Mouse (Mus musculus) MEL (cell line): ENCODE measurements around the gene Sult2b1.

Source experiments
- CHD2 ChIP-seq: IDR thresholded peaks from 2 replicates; pipeline ENCODE4 v1.6.1; 2011; ENCODE audit warnings: low read length, improper control_type of control experiment
- CTCF ChIP-seq, 3 experiments: IDR thresholded peaks in 2 of 3; conservative IDR thresholded peaks in 1 of 3; 2 replicates each; pipeline ENCODE4 v1.5.1; 2011 to 2012; ENCODE audit warnings: low read length in 3 of 3, low read depth in 2 of 3, mild to moderate bottlenecking in 2 of 3, improper control_type of control experiment in 1 of 3, inconsistent platforms in 1 of 3, mixed read lengths in 1 of 3, moderate library complexity in 1 of 3; ENCODE audit not compliant: control insufficient read depth in 1 of 3, insufficient read depth in 1 of 3, poor library complexity in 1 of 3, severe bottlenecking in 1 of 3
- EP300 ChIP-seq, 2 experiments: IDR thresholded peaks; 2 replicates each; pipeline ENCODE4 v1.6.1; 2011; ENCODE audit warnings: improper control_type of control experiment in 2 of 2, low read length in 2 of 2, low read depth in 1 of 2, mild to moderate bottlenecking in 1 of 2
- MAFK ChIP-seq: IDR thresholded peaks from 2 replicates; pipeline ENCODE4 v1.6.1; 2011; ENCODE audit warnings: low read depth, mild to moderate bottlenecking, low read length, improper control_type of control experiment, borderline replicate concordance
- MAZ ChIP-seq: IDR thresholded peaks from 2 replicates; pipeline ENCODE4 v1.6.1; 2012; ENCODE audit warnings: low read depth, mild to moderate bottlenecking, inconsistent platforms, low read length, improper control_type of control experiment
- MXI1 ChIP-seq: IDR thresholded peaks from 2 replicates; pipeline ENCODE4 v1.6.1; 2011; ENCODE audit warnings: mild to moderate bottlenecking, low read depth, low read length, improper control_type of control experiment
- POLR2A ChIP-seq, 2 experiments: IDR thresholded peaks; 2 replicates each; pipeline ENCODE4 v1.6.1; 2011 to 2012; ENCODE audit warnings: low read length in 2 of 2, mild to moderate bottlenecking in 2 of 2, control low read depth in 1 of 2, improper control_type of control experiment in 1 of 2, low read depth in 1 of 2, moderate library complexity in 1 of 2; ENCODE audit not compliant: control insufficient read depth in 1 of 2, insufficient read depth in 1 of 2, poor library complexity in 1 of 2
- ZKSCAN1 ChIP-seq: IDR thresholded peaks from 2 replicates; pipeline ENCODE4 v1.6.1; 2012; ENCODE audit warnings: low read depth, mild to moderate bottlenecking, inconsistent platforms, low read length, improper control_type of control experiment, moderate library complexity

GRCm38 (mm10) chr7:45689800-45690199 lies 94.7 kb downstream of the Sult2b1 start:
- TF ChIP-seq ZKSCAN1: no peak
- no peak for TF ChIP-seq EP300 (IDR thresholded peaks at IDR 0.05; ENCODE audit: low read depth in 1 of 2, low read length in 2 of 2)
- TF ChIP-seq MAFK: no peak
- no peak for TF ChIP-seq MXI1
- no peak for TF ChIP-seq CTCF (IDR thresholded peaks at IDR 0.05 in 2 of 3, conservative IDR thresholded peaks at IDR 0.05 in 1 of 3; ENCODE audit: control insufficient read depth in 1 of 3, insufficient read depth in 1 of 3, low read depth in 2 of 3, low read length in 3 of 3, poor library complexity in 1 of 3, severe bottlenecking in 1 of 3)
- no peak for TF ChIP-seq POLR2A (IDR thresholded peaks at IDR 0.05; ENCODE audit: control insufficient read depth in 1 of 2, insufficient read depth in 1 of 2, low read depth in 1 of 2, low read length in 2 of 2, poor library complexity in 1 of 2)
- no peak for TF ChIP-seq CHD2
- no peak for TF ChIP-seq MAZ
